Comparison of ENCODE assay signal across 8 mouse cellular contexts in the genomic region with DNA sequence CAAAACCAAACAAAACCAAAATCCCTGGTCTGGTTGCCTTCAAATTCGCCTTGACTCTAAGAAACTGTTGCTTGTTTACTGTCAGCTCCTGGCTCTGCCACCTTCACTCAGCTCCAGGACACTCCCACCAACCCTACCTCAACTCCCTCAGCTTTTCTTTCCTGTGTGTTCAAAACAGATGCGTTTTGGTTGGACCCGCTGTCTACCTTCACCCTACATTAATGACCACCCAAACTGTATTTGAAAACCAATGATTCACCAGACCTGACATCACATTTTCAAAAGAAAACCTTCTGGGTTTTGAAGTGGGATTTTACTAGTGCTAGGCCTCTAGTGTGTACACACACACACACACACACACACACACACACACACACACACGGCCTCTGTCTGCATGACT. TPM values are rescaled to one million over a fixed set of nuclear protein-coding genes. Genes with fewer than 3 reads are reported as not detected.
DNase-seq lines count a peak whose midpoint lies in the region; ATAC-seq and TF ChIP-seq lines count a peak whose summit lies in the region.

No protein-coding gene starts in this region.

- H3K9ac ChIP-seq in limb, embryonic 11.5 days (ENCODE audit: low read length), result peak overlapping the region; percentile 92; the same call in 1 of the 2 replicates
- H3K9ac ChIP-seq in stomach, embryonic 14.5 days (replicated peaks; ENCODE audit: low read depth, low read length), result peak overlapping the region; percentile 95

- no peak for DNase-seq in spleen, adult 2 months (ENCODE audit: low read depth in 1 of 2, low spot score in 2 of 2)
- DNase-seq in spleen, postnatal 4 days (ENCODE audit: low spot score in 2 of 2), result no peak
- DNase-seq in limb, embryonic 11.5 days (ENCODE audit: low spot score), result no peak
- no peak for DNase-seq in urinary bladder, adult 18-20 months (ENCODE audit: low spot score in 2 of 2)
- no peak for DNase-seq in gastrocnemius, postnatal 36 days
- DNase-seq in kidney, adult 9 months, result no peak

- peaks cover 13% of the 10 kb centered on the region for H3K4me1 ChIP-seq in spleen, adult 2 months (ENCODE audit: control insufficient read depth, insufficient read depth, insufficient read length)
- peaks cover 4% of the 10 kb centered on the region for H3K4me1 ChIP-seq in embryonic fibroblast, embryonic 13.5 days (ENCODE audit: control insufficient read depth, insufficient read depth, low read length)
- peaks cover 7% of the 10 kb centered on the region; the same call in 1 of the 2 replicates for H3K4me1 ChIP-seq in limb, embryonic 11.5 days (ENCODE audit: control insufficient read depth, insufficient read depth, low read length)
- peaks cover 21% of the 10 kb centered on the region; the same call in 1 of the 2 replicates for H3K4me1 ChIP-seq in stomach, embryonic 14.5 days (ENCODE audit: control insufficient read depth, insufficient read depth, low read length)

- H3K4me3 ChIP-seq in spleen, adult 2 months (ENCODE audit: extremely low read depth, insufficient read depth, insufficient read length), result peak overlapping the region; percentile 73
- H3K4me3 ChIP-seq in embryonic fibroblast, embryonic 13.5 days (ENCODE audit: insufficient read depth, low read length), result peak overlapping the region; percentile 89
- H3K4me3 ChIP-seq in limb, embryonic 11.5 days (ENCODE audit: low read depth, low read length), result peak overlapping the region; percentile 84
- peak overlapping the region; percentile 100 for H3K4me3 ChIP-seq in stomach, embryonic 14.5 days (ENCODE audit: low read depth, low read length)

- H3K27ac ChIP-seq in spleen, adult 2 months (ENCODE audit: insufficient read depth, low read length), result peak overlapping the region; percentile 96
- no peak overlapping the region for H3K27ac ChIP-seq in embryonic fibroblast, embryonic 13.5 days (ENCODE audit: insufficient read depth, low read length)
- H3K27ac ChIP-seq in limb, embryonic 11.5 days (replicated peaks; ENCODE audit: low read depth, low read length), result no peak overlapping the region
- peak overlapping the region; percentile 33; the same call in 1 of the 2 replicates for H3K27ac ChIP-seq in stomach, embryonic 14.5 days (ENCODE audit: low read length)

- TF ChIP-seq CTCF in spleen, adult 2 months (IDR thresholded peaks at IDR 0.05; ENCODE audit: extremely low read depth, insufficient read depth, insufficient read length, insufficient replicate concordance), result no peak
- no peak for TF ChIP-seq CTCF in embryonic fibroblast, embryonic 13.5 days (IDR thresholded peaks at IDR 0.05; ENCODE audit: borderline replicate concordance, insufficient read depth, low read length)

- H3K27me3 ChIP-seq in spleen, adult 2 months (ENCODE audit: control insufficient read depth, insufficient read depth, low read length), result no peaks in the 10 kb centered on the region
- no peaks in the 10 kb centered on the region for H3K27me3 ChIP-seq in limb, embryonic 11.5 days (ENCODE audit: control insufficient read depth, insufficient read depth, low read length)
- H3K27me3 ChIP-seq in stomach, embryonic 14.5 days (ENCODE audit: control insufficient read depth, insufficient read depth, low read length), result no peaks in the 10 kb centered on the region

- no peak for ATAC-seq in limb, embryonic 11.5 days (ENCODE audit: insufficient number of reproducible peaks, low FRiP score, low TSS enrichment, low read depth)
- ATAC-seq in stomach, embryonic 14.5 days (ENCODE audit: insufficient number of reproducible peaks, insufficient read depth, low FRiP score, low read depth), result no peak

- H3K4me2 ChIP-seq in limb, embryonic 11.5 days (ENCODE audit: low read depth, severe bottlenecking), result peak overlapping the region; percentile 91
- peak overlapping the region; percentile 91 for H3K4me2 ChIP-seq in stomach, embryonic 14.5 days (replicated peaks; ENCODE audit: low read depth, low read length)

- H3K36me3 ChIP-seq in spleen, adult 2 months (ENCODE audit: control insufficient read depth, insufficient read depth, low read length), result peaks cover 9% of the 10 kb centered on the region
- H3K36me3 ChIP-seq in limb, embryonic 11.5 days (ENCODE audit: control insufficient read depth, insufficient read depth, low read length), result peaks cover 2% of the 10 kb centered on the region; the same call in 1 of the 2 replicates
- H3K36me3 ChIP-seq in stomach, embryonic 14.5 days (ENCODE audit: control insufficient read depth, insufficient read depth, low read length), result peaks cover 9% of the 10 kb centered on the region

- intact Hi-C loops in gastrocnemius, postnatal 36 days (cut with DNase I), result loop anchor here (5.0 kb wide), 2 partner anchors 47 to 68 kb away; a partner anchor contains a TSS

- WGBS in spleen, adult 2 months, result 10% methylated on average over 4 of the region's 4 CpGs
- WGBS in limb, embryonic 11.5 days, result 25% methylated on average over 4 of the region's 4 CpGs
- WGBS in stomach, embryonic 14.5 days, result 6% methylated on average over 4 of the region's 4 CpGs

- no peak for TF ChIP-seq POLR2A in spleen, adult 2 months (IDR thresholded peaks at IDR 0.05; ENCODE audit: low read depth, low read length)
- no peak for TF ChIP-seq POLR2A in embryonic fibroblast, embryonic 13.5 days (IDR thresholded peaks at IDR 0.05; ENCODE audit: low read depth, low read length)

- no peaks in the 10 kb centered on the region for H3K9me3 ChIP-seq in limb, embryonic 11.5 days (ENCODE audit: control insufficient read depth, low read length)
- no peaks in the 10 kb centered on the region for H3K9me3 ChIP-seq in stomach, embryonic 14.5 days (ENCODE audit: control insufficient read depth, low read depth, low read length)

RNA-seq across cellular contexts. Expression of a gene that starts 1.7 kb away (rescaled TPM):
- 36.3 and 37.2 TPM in 2 replicates for polyA plus RNA-seq in spleen, adult 2 months (2012; rRNA removed)
- polyA plus RNA-seq in embryonic fibroblast, embryonic 13.5 days (2011; ENCODE audit: insufficient read length, low read depth, missing spikeins), result 144 and 146 TPM in 2 replicates
- polyA plus RNA-seq in limb, embryonic 11.5 days (2014; fragmentation: Nextera tagmentation; extraction: Ambion mirVana), result 34.3 and 40.5 TPM in 2 replicates
- 54.7 and 56.7 TPM in 2 replicates for polyA plus RNA-seq in stomach, embryonic 14.5 days (2014; fragmentation: Nextera tagmentation; extraction: Ambion mirVana)
- 100 to 1,000 TPM in 1 of 2 experiments, 10 to 100 TPM in 1; 96.7 to 105 TPM for total RNA-seq in gastrocnemius, postnatal 36 days (2021)

Comparison
In these comparisons a context has a peak if more than half of its experiments do, and no peak if none do; other contexts are left out.
1. H3K27ac ChIP-seq: peak in spleen, adult 2 months (single experiment) and stomach, embryonic 14.5 days (single experiment); none in embryonic fibroblast, embryonic 13.5 days (single experiment) and limb, embryonic 11.5 days (single experiment).
2. Peak in every context shown above with its lines, with median percentiles within 50 percentile points of each other: H3K4me3 ChIP-seq.